Mouse (Mus musculus): Measurements from ENCODE around the gene Prkab2. TPM values are rescaled to one million over a fixed set of nuclear protein-coding genes. Genes with fewer than 3 reads are reported as not detected.
A peak's percentile ranks its signal among the peaks of the same experiment; 100 is the strongest.

Gene Prkab2
- total and polyA plus RNA-seq, 3 experiments, result 0.68 to 1.5 (median 1.4) TPM

DNA sequence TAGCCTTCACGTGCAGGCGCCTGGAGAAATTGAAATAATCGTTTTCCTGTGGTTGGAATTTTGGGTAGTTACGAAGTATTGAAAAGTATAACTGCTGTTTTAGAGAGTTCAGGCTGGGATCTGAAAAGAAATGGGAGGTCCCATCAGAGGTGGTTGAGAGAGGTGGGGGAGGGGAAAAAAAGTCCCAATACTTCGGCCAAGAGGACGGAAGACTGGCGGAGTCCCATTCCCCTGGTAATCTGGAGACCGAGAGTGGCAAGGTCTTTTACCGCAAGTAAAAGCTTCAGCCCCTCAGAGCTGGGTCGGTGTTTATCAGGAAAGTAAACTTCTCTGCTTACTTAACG, 24.1 kb downstream of the Prkab2 start:
- peaks cover 0 to 15% of the 10 kb centered on the region in 2 experiments; a peak in 2 of 4 replicates for H3K4me1 ChIP-seq (ENCODE audit: control insufficient read depth in 1 of 2, insufficient read depth in 2 of 2)
- in situ Hi-C loops (cut with MboI; ENCODE audit: low pct_ligation_motif_present, low pct_unique_long_range_greater_than_20kb, low sequenced_read_pairs) (loop anchor here (5.0 to 25.0 kb wide), 2 partner anchors 85 to 480 kb away; partner anchors contain the start of gene Adam30), dilution Hi-C loops (cut with MboI; ENCODE audit: extremely low pct_ligation_motif_present, extremely low pct_unique_long_range_greater_than_20kb, low sequenced_read_pairs) (no loop called here)
- peak overlapping the region in 2 of 3 experiments; percentile 31 to 61 for H3K4me3 ChIP-seq (replicated peaks in 1 of 3; ENCODE audit: low read depth in 2 of 3, low read length in 2 of 3, poor library complexity in 1 of 3)
- TF ChIP-seq ETS1 (conservative IDR thresholded peaks at IDR 0.05; ENCODE audit: low read depth, low read length), result no peak
- no peak for TF ChIP-seq MAFK (IDR thresholded peaks at IDR 0.05; ENCODE audit: insufficient replicate concordance, low read length)
- TF ChIP-seq ZMIZ1 (IDR thresholded peaks at IDR 0.05; ENCODE audit: low read depth, low read length), result no peak
- TF ChIP-seq ELF1 (IDR thresholded peaks at IDR 0.05; ENCODE audit: low read depth, low read length), result no peak
- TF ChIP-seq JUN (IDR thresholded peaks at IDR 0.05; ENCODE audit: insufficient read depth, low read depth, low read length), result no peak
- no peak for TF ChIP-seq HCFC1 (IDR thresholded peaks at IDR 0.05; ENCODE audit: low read depth, low read length)
- TF ChIP-seq MAZ (IDR thresholded peaks at IDR 0.05; ENCODE audit: low read depth, low read length), result no peak
- TF ChIP-seq RAD21 (IDR thresholded peaks at IDR 0.05; ENCODE audit: low read depth, low read length), result no peak
- no peak for TF ChIP-seq ZC3H11A (IDR thresholded peaks at IDR 0.05; ENCODE audit: low read depth, low read length)
- no peak for TF ChIP-seq MXI1 (IDR thresholded peaks at IDR 0.05; ENCODE audit: low read depth, low read length)
- TF ChIP-seq POLR2A (IDR thresholded peaks at IDR 0.05; ENCODE audit: low read depth, low read length), result no peak
- no peak for TF ChIP-seq BHLHE40 (IDR thresholded peaks at IDR 0.05; ENCODE audit: low read depth, low read length)
- TF ChIP-seq CHD2 (IDR thresholded peaks at IDR 0.05; ENCODE audit: low read length), result no peak
- TF ChIP-seq ZNF384 (IDR thresholded peaks at IDR 0.05; ENCODE audit: low read depth, low read length), result no peak
- no peak for TF ChIP-seq MEF2A (IDR thresholded peaks at IDR 0.05; ENCODE audit: borderline replicate concordance, low read depth, low read length)
- no peak for TF ChIP-seq PAX5 (IDR thresholded peaks at IDR 0.05; ENCODE audit: low read length)
- H3K9me3 ChIP-seq (replicated peaks; ENCODE audit: low read length), result no peaks in the 10 kb centered on the region
- H3K79me2 ChIP-seq (replicated peaks; ENCODE audit: control insufficient read depth, extremely low read depth, insufficient read depth, poor library complexity, severe bottlenecking), result no peaks in the 10 kb centered on the region
- H3K27me3 ChIP-seq (replicated peaks), result peaks cover 5% of the 10 kb centered on the region
- DNase-seq (ENCODE audit: extremely low read depth), result no peak
- no peak overlapping the region for H3K27ac ChIP-seq (ENCODE audit: insufficient read depth, low read depth)
- peak overlapping the region; percentile 14; the same call in 1 of the 2 replicates for H3K9ac ChIP-seq (ENCODE audit: insufficient read depth, low read depth)
- peak overlapping the region; percentile 67 for H3K4me2 ChIP-seq (ENCODE audit: insufficient read depth, low read depth, poor library complexity, severe bottlenecking)
- H3K36me3 ChIP-seq (replicated peaks in 1 of 2; ENCODE audit: control insufficient read depth in 1 of 2, insufficient read depth in 1 of 2, low read length in 1 of 2), result no peaks in the 10 kb centered on the region

DNA sequence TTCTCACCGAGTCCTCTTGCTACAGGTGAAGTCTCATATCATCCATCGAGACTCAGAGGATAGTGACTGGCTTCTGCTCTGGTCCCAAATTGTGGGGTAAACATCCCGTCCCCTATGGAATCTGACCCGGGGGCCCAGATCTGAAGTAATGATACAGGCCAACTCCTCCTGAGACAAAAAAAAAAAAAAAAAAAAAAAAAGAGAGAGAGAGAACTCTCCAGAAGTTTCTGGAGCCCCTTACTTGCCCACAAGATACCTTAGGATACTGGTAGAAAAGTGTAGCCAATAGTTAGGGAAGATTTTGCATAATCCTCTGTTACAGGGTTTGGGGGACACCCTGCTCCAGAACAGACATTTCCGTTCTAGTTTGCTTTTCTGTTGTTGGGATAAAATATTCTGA, 24.6 kb downstream of the Prkab2 start:
- Histone ChIP-seq H3K4me2 (ENCODE audit: insufficient read depth, low read depth, poor library complexity, severe bottlenecking) (peak overlapping the region; percentile 67), H3K79me2 (replicated peaks; ENCODE audit: control insufficient read depth, extremely low read depth, insufficient read depth, poor library complexity, severe bottlenecking) (no peaks in the 10 kb centered on the region), H3K9me3 (replicated peaks; ENCODE audit: low read length) (no peaks in the 10 kb centered on the region), H3K27me3 (replicated peaks) (peaks cover 5% of the 10 kb centered on the region), H3K4me3 (replicated peaks in 1 of 3; ENCODE audit: low read depth in 2 of 3, low read length in 2 of 3, poor library complexity in 1 of 3) (peak overlapping the region in 1 of 3 experiments; percentile 61), H3K36me3 (replicated peaks in 1 of 2; ENCODE audit: control insufficient read depth in 1 of 2, insufficient read depth in 1 of 2, low read length in 1 of 2) (no peaks in the 10 kb centered on the region), H3K27ac (ENCODE audit: insufficient read depth, low read depth) (no peak overlapping the region), H3K4me1 (ENCODE audit: control insufficient read depth in 1 of 2, insufficient read depth in 2 of 2) (peaks cover 0 to 15% of the 10 kb centered on the region in 2 experiments; a peak in 2 of 4 replicates), H3K9ac (ENCODE audit: insufficient read depth, low read depth) (peak overlapping the region; percentile 14; the same call in 1 of the 2 replicates)
- TF ChIP-seq MYC (IDR thresholded peaks at IDR 0.05; ENCODE audit: low read depth, low read length) (no peak), ZNF384 (IDR thresholded peaks at IDR 0.05; ENCODE audit: low read depth, low read length) (peak; percentile 53)
- in situ Hi-C loops (cut with MboI; ENCODE audit: low pct_ligation_motif_present, low pct_unique_long_range_greater_than_20kb, low sequenced_read_pairs), result loop anchor here (5.0 to 25.0 kb wide), 2 partner anchors 85 to 480 kb away; partner anchors contain the start of gene Adam30
- dilution Hi-C loops (cut with MboI; ENCODE audit: extremely low pct_ligation_motif_present, extremely low pct_unique_long_range_greater_than_20kb, low sequenced_read_pairs), result no loop called here
- no peak for DNase-seq (ENCODE audit: extremely low read depth)
